Mouse (Mus musculus): ENCODE measurements around the gene Hes7. TPM values are rescaled to one million over a fixed set of nuclear protein-coding genes. Genes with fewer than 3 reads are reported as not detected.

Hes7 gene
- total and polyA plus RNA-seq, 3 experiments = 0.08 to 1.4 TPM; not detected in 1

GRCm38 (mm10) chr11:69070590-69071222 is 49.5 kb upstream of the Hes7 start, which contains the start of gene Tmem107 (continued):
- TF ChIP-seq E2F4 (IDR thresholded peaks at IDR 0.05; ENCODE audit: borderline replicate concordance, low read depth, low read length) (peak; percentile 94), POLR2AphosphoS2 (IDR thresholded peaks at IDR 0.05; ENCODE audit: low read length) (peak; percentile 82; the same call in 1 of the 2 replicates), MAZ (IDR thresholded peaks at IDR 0.05; ENCODE audit: low read depth, low read length) (no peak), CHD1 (IDR thresholded peaks at IDR 0.05; ENCODE audit: low read depth, low read length) (no peak), TCF12 (IDR thresholded peaks at IDR 0.05; ENCODE audit: low read depth, low read length) (no peak; the same call in 1 of the 2 replicates), ETS1 (IDR thresholded peaks at IDR 0.05; ENCODE audit: low read depth, low read length) (peak; percentile 26; the same call in 1 of the 2 replicates), GATA1 (IDR thresholded peaks at IDR 0.05; ENCODE audit: low read depth, low read length) (no peak), ZNF384 (IDR thresholded peaks at IDR 0.05; ENCODE audit: low read depth, low read length) (no peak)

GRCm38 (mm10) chr11:69071262-69071661 is 48.9 kb upstream of the Hes7 start:
- H3K4me1 ChIP-seq (ENCODE audit: control insufficient read depth in 1 of 2, insufficient read depth in 2 of 2, low read length in 2 of 2) = peaks cover 0 to 2% of the 10 kb centered on the region in 2 experiments; a peak in 1 of 4 replicates

GRCm38 (mm10) chr11:69072234-69072633 is 48.0 kb upstream of the Hes7 start:
- DNase-seq (ENCODE audit: low read depth, low spot score) = no peak
- Histone ChIP-seq H3K27me3 (ENCODE audit: control insufficient read depth in 1 of 2, insufficient read depth in 2 of 2, low read length in 2 of 2) (no peaks in the 10 kb centered on the region), H3K36me3 (ENCODE audit: control insufficient read depth in 1 of 2, insufficient read depth in 2 of 2, low read length in 2 of 2) (peaks cover 0 to under 1% of the 10 kb centered on the region in 2 experiments; a peak in 1 of 4 replicates), H3K9me3 (replicated peaks; ENCODE audit: insufficient read depth, low read length) (no peaks in the 10 kb centered on the region), H3K9ac (ENCODE audit: control insufficient read depth, low read depth, low read length, poor library complexity, severe bottlenecking) (no peak overlapping the region), H3K79me2 (ENCODE audit: control insufficient read depth, insufficient read depth, low read length, poor library complexity) (peaks cover 5% of the 10 kb centered on the region; the same call in 1 of the 2 replicates), H3K4me1 (ENCODE audit: control insufficient read depth in 1 of 2, insufficient read depth in 2 of 2, low read length in 2 of 2) (peaks cover 0 to 2% of the 10 kb centered on the region in 2 experiments; a peak in 1 of 4 replicates), H3K27ac (ENCODE audit: control insufficient read depth, low read depth, low read length) (no peak overlapping the region), H3K4me3 (ENCODE audit: control insufficient read depth in 1 of 2, insufficient read depth in 1 of 2, low read depth in 2 of 2, low read length in 2 of 2) (no peak overlapping the region)
- no peak for TF ChIP-seq USF1 (IDR thresholded peaks at IDR 0.05; ENCODE audit: low read depth, low read length)
- no peak for TF ChIP-seq POLR2AphosphoS5 (IDR thresholded peaks at IDR 0.05; ENCODE audit: borderline replicate concordance, low read depth, low read length)
- no peak for TF ChIP-seq MXI1 (IDR thresholded peaks at IDR 0.05; ENCODE audit: low read depth, low read length)
- TF ChIP-seq TCF12 (IDR thresholded peaks at IDR 0.05; ENCODE audit: low read depth, low read length) = no peak
- TF ChIP-seq SMC3 (IDR thresholded peaks at IDR 0.05; ENCODE audit: low read depth, low read length) = no peak
- TF ChIP-seq CTCF (IDR thresholded peaks at IDR 0.05 in 2 of 3, conservative IDR thresholded peaks at IDR 0.05 in 1 of 3; ENCODE audit: control insufficient read depth in 1 of 3, insufficient read depth in 1 of 3, low read depth in 2 of 3, low read length in 3 of 3, poor library complexity in 1 of 3, severe bottlenecking in 1 of 3) = no peak
- TF ChIP-seq EP300 (IDR thresholded peaks at IDR 0.05; ENCODE audit: low read depth in 1 of 2, low read length in 2 of 2) = no peak
- no peak for TF ChIP-seq UBTF (IDR thresholded peaks at IDR 0.05; ENCODE audit: borderline replicate concordance, insufficient read depth, low read depth, low read length)
- TF ChIP-seq MEF2A (IDR thresholded peaks at IDR 0.05; ENCODE audit: extremely low read depth, insufficient replicate concordance, low read depth, low read length, poor library complexity, severe bottlenecking) = no peak
- no peak for TF ChIP-seq MAX (IDR thresholded peaks at IDR 0.05; ENCODE audit: low read length)
- no peak for TF ChIP-seq BHLHE40 (IDR thresholded peaks at IDR 0.05; ENCODE audit: borderline replicate concordance, low read depth, low read length)
- no peak for TF ChIP-seq E2F4 (IDR thresholded peaks at IDR 0.05; ENCODE audit: borderline replicate concordance, low read depth, low read length)

More at GRCm38 (mm10) chr11:69071262-69071661, 48.9 kb upstream of the Hes7 start:
- peak overlapping the region; percentile 77 for H3K9ac ChIP-seq (ENCODE audit: control insufficient read depth, low read depth, low read length, poor library complexity, severe bottlenecking)
- H3K27ac ChIP-seq (ENCODE audit: control insufficient read depth, low read depth, low read length) = peak overlapping the region; percentile 56
- peaks cover 0 to 2% of the 10 kb centered on the region in 2 experiments; a peak in 1 of 4 replicates for H3K36me3 ChIP-seq (ENCODE audit: control insufficient read depth in 1 of 2, insufficient read depth in 2 of 2, low read length in 2 of 2)
- no peaks in the 10 kb centered on the region for H3K9me3 ChIP-seq (replicated peaks; ENCODE audit: insufficient read depth, low read length)
- H3K79me2 ChIP-seq (ENCODE audit: control insufficient read depth, insufficient read depth, low read length, poor library complexity) = peaks cover 5% of the 10 kb centered on the region; the same call in 1 of the 2 replicates
- TF ChIP-seq MAX (IDR thresholded peaks at IDR 0.05; ENCODE audit: low read length) (no peak), EP300 (IDR thresholded peaks at IDR 0.05; ENCODE audit: low read depth in 1 of 2, low read length in 2 of 2) (no peak), ZKSCAN1 (IDR thresholded peaks at IDR 0.05; ENCODE audit: low read depth, low read length) (no peak), USF1 (IDR thresholded peaks at IDR 0.05; ENCODE audit: low read depth, low read length) (no peak), ETS1 (IDR thresholded peaks at IDR 0.05; ENCODE audit: low read depth, low read length) (no peak), ZNF384 (IDR thresholded peaks at IDR 0.05; ENCODE audit: low read depth, low read length) (no peak)
- H3K27me3 ChIP-seq (ENCODE audit: control insufficient read depth in 1 of 2, insufficient read depth in 2 of 2, low read length in 2 of 2) = no peaks in the 10 kb centered on the region
- peak overlapping the region; percentile 49 to 75 for H3K4me3 ChIP-seq (ENCODE audit: control insufficient read depth in 1 of 2, insufficient read depth in 1 of 2, low read depth in 2 of 2, low read length in 2 of 2)
- no peak for DNase-seq (ENCODE audit: low read depth, low spot score)
